Mouse (Mus musculus) spleen, postnatal 0 days (tissue): ENCODE results near the gene Bcl2a1c. TPM values are rescaled to one million over a fixed set of nuclear protein-coding genes. Genes with fewer than 3 reads are reported as not detected.

Source experiments
- polyA plus RNA-seq: library from polyadenylated mRNA; unstranded; fragments of >200 nt; fragmentation: Nextera tagmentation; extraction: Ambion mirVana; gene quantifications from 2 replicates; pipeline ENCODE4 v1.2.1, GENCODE M21; 2015

The Bcl2a1c gene
- polyA plus RNA-seq, result 0.67 TPM in 1 of 2 replicates, not detected in the other

GRCm38 (mm10) chr9:114329855-114330254 lies at the start of gene Bcl2a1c:
Bcl2a1c (plus strand) TSS chr9:114330135.

Other genes starting within 250 kb of the Bcl2a1c start
- gene Crtap, start 60.5 kb downstream of the Bcl2a1c start, polyA plus RNA-seq, result 42.6 and 51.6 TPM in 2 replicates
- gene Glb1, start 70.9 kb downstream of the Bcl2a1c start, polyA plus RNA-seq, result 12.1 and 16.7 TPM in 2 replicates
- 3.0 and 3.6 TPM in 2 replicates for gene Tmppe, start 71.0 kb downstream of the Bcl2a1c start, polyA plus RNA-seq
- gene Ccr4, start 174.8 kb downstream of the Bcl2a1c start, polyA plus RNA-seq, result not detected in 2 replicates
- 0.17 TPM in 1 of 2 replicates, not detected in the other for gene C130032M10Rik, start 185.6 kb downstream of the Bcl2a1c start, polyA plus RNA-seq
- 0.02 and 0.07 TPM in 2 replicates for gene Trim71, start 234.2 kb downstream of the Bcl2a1c start, polyA plus RNA-seq